Mouse (Mus musculus) spleen, adult 12 weeks (tissue): Measurements from ENCODE around the gene Asb11.

ENCODE experiments used
- DNase-seq: peaks from one replicate; pipeline ENCODE4 v3.0.0; 2022; ENCODE audit warnings: low spot score

The Asb11 gene

DNA sequence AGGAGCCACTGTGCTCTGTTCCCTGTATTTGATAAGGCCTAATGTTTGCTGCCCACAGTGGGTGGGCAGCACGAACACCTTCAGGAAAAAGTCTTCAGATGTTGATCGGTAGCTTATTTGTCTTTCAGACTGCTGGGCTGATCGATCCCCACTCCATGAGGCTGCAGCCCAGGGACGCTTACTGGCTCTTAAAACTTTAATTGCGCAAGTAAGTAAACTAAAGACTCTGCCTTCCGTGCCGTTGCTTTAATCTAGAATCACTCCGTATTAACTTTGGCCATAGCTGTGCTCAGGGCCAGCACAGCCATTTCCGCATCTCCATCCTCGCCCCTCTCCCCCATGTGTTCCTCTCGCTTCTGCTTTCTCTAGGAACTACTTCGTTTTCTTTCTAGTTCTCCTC lies 8.8 kb downstream of the Asb11 start:
- DNase-seq, result no peak

DNA sequence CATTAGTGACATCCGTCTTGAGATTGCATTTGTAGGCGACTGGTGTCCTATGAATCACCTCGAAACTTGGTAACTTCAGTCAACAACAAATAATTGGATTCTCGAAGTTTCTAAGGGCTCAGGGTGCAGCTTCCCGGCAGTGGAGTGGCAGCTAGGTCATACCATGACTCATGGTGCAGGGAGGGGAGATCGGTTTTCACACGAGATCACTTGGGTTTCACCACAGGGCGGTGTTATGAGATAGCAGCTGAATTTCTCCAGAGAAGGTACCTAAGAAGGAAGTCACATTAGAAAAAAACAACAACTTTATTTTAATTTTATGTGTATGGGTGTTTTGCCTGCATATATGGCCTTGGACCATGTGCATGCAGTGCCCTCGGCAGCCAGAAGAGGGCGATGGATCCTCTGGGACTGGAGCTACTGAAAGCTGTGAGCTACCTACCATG lies 9.3 kb downstream of the Asb11 start:
- DNase-seq, result no peak

DNA sequence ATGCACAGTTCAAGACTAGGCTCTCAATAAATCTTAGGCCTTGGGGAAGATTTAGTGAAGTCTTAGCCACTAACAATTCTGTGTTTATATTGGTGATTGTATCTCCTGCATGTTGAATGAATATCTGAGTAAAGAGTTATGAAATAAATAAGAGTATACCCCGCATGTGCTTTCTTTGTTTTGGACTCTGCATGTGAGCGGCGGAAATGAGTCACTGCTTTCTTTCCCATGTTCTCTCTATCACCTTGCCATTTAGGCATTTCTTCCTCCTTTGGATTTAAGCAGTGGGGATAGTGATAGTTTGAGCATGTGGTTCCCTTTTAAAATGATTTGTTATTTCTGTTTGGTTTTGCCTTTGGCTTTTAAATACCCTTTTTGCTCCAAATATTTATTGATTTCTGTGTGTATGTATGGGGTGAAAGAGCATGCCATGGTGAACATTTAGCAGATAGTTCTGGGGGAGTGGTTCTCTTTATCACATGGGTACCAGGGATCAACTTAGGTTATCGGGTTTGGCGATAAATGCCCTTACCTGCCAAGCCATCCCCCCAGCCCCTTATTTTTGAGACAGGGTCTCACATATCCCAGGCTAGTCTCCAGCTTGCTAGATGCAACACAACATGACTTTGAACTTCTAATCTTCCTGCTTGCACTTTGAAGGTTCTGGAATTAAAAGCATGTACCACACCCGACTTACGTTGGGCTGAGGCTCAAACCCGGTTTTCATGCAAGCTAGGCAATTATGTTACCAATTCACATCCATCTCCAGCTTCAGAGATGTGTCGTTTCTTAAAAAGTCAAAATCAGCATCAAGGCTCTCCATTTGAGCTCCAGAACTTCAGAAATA lies 10.3 kb downstream of the Asb11 start:
- DNase-seq, result no peak

DNA sequence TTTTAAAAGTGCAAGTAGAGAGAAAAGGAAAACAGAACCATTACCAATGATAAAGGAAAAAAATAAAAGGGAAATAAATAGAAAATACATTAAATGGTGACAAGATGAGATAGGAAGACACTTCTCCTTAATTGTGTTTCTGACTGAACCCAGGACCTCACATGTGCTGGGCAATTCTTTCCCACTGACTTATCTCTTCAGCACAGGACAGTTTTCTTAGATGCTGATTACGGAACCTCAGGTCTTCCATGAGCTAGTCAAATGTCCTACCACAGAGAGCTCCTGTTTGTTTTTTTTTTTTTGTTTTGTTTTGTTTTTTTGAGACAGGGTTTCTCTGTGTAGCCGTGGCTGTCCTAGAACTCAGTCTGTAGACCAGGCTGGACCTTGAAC lies 10.9 kb downstream of the Asb11 start:
- DNase-seq, result no peak

DNA sequence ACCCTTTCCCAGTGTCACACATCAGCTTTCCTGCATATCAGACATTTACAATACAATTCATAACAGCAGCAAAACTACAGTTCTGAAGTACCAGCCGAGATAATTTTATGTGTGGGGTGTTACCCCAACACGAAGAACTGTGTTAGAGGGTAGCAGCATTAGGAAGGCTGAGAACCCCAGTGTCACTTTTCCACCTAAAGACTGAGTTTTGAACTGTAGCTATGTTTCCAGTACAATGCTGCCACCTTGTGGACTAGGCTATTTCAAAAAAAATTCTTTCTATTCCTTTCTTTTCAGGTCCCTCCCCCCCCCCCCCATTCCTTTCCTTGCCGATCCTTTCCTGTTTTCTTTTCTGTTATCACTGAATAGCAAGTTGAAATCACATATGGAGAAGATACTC lies 12.4 kb downstream of the Asb11 start:
- DNase-seq, result no peak

DNA sequence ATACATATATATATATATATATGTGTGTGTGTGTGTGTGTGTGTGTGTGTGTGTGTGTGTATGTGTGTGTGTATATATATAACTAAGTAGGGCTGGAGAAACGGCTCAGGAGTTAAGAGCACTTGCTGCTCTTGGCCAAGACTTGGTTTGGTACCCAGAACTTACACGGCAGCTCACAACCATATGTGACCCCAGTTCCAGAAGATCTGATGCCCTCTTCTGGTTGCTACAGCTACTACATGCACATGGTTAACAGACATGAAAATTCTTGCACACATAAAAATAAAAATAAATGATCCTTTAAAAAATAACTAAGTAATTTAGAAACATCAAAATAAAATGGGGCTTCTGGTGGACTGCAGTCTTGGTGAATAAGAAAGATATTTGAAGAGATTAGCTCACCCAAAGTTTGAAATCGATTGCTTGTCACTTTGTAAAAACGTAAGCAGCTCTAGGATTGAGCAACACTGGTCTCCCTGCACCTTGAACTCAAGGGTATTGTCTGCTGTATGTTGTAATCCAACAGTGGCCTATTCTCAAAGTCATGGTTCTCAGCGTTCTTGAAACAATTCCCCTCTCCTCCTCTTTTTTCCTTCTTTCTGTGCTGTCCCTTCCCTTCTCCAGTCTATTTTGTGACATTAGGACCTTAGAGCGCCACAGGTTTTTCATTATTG lies 22.5 kb downstream of the Asb11 start:
- no peak for DNase-seq

DNA sequence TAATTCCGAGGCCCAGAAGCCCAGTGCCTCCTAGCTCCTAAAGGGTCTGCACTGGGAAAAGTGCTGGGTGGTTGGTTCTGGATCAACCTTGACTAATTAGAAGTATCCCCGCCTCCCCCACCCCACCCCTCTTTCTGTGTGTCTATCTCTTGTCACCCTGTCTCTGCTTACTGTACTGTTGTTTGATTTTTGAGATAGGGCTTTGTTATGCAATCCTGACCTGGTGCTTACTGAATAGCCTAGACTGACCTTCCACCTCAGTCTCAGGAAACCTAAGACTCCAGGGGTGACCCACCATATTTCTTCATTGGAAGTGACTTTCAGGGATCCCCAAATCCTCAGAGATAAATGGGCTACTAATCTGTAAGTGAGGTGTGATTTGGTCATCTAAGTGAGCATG lies 65.5 kb downstream of the Asb11 start:
- no peak for DNase-seq

DNA sequence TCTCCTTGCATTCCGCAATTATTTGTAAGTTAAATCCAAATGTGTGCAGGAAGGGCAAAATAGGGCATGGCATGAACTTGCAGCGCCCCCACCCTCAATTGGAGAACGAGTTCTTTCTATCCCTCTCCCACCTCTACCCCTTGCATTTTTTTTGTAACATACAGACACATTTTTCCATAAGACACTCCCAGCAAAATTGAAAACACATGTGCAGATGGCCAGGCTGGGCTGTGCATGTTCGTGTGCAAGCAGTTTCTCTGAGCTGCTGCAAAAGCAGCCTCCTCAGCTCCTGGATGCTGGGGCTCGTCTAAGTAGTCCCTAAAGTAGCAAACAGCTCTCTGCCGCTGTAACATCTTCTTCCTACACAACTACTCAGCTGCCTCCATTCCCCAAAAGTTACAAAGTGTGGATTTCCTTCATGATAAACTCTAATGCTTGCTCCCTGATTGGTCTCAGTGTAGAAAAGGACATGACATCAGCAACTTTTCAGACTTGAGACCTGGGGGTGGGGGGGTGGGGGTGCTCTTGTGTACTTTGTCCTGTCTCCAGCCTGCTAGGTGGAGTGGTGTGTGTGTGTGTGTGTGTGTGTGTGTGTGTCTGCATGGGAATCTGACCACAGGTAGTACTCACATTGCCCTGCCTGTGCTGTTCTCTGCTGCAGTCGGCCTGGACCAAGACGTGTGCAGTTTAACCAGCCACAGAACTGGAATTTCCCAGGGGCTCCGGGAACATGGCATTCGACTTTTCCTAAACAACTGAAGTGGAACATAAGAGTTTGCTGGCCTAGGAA lies 69.1 kb downstream of the Asb11 start, which contains the start of gene Asb9:
Gene Asb9, plus strand, starts transcription at position 619 of the 790 bp plus-strand sequence.
- no peak for DNase-seq

DNA sequence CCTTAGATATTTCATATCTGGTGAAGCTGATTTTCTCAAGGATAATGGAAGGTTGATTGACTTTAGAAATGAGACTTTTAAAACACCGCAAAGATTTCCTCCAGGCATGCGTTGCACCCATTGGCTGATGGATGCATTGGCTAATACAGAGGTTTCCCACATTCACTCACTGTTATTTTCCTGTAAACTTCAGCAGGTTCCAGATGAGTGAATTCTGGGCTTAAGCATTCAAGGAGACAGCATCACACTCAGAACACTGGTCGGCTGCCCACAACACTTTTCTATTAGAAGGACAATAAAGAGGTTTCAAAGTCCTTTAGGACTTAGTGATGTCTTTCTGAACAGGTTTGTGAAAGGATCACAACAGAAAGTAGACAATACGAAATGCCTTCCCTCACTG lies 70.3 kb downstream of the Asb11 start:
- no peak for DNase-seq

DNA sequence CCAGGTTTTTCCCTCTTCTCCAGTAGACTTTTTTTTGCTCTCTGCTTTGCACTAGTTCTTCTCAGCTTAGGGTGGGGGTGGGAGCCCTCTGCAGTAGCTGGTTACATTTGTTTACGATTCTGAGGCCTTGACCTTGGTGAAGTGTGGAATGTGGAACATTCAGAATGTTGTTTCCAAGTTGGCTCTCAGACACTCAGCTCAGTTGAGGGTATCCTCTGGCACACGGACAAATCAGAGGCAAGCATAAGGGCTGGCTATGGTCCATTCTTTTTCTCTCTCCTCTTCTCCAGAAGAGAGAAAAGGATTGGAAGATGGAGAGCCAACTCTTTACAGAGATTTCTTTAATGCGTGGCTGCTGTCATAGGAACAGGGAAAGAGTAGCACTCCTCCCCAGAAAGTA lies 71.9 kb downstream of the Asb11 start:
- no peak for DNase-seq
